Mouse (Mus musculus) left cerebral cortex, adult 11 months (tissue): ENCODE measurements around the gene Cd72.
A peak's percentile ranks its signal among the peaks of the same experiment; 100 is the strongest.
"Not testable (repeated sequence)": the region's sequence is repeated elsewhere in the genome, so short reads cannot be mapped to it uniquely, and the experiment has no call there.

Source experiments
- DNase-seq: peaks from one replicate; pipeline ENCODE4 v3.0.0; 2022; ENCODE audit warnings: low spot score

Cd72 gene

GRCm38 (mm10) chr4:43454041-43454836 lies at the start of gene Cd72:
TSS of gene Cd72 (minus strand) at chr4:43454628.
- no peak for DNase-seq

GRCm38 (mm10) chr4:43503506-43503905 lies 49.1 kb upstream of the Cd72 start:
- no peak for DNase-seq

- DNase-seq, result no peak
Measured at GRCm38 (mm10) chr4:43503041-43503440, 48.6 kb upstream of the Cd72 start.

GRCm38 (mm10) chr4:43499407-43500333 lies 45.2 kb upstream of the Cd72 start, which contains the start of gene Arhgef39:
TSS of gene Arhgef39 (minus strand) at chr4:43499695.
- no peak for DNase-seq

GRCm38 (mm10) chr4:43498983-43499382 lies 44.6 kb upstream of the Cd72 start:
- no peak for DNase-seq

GRCm38 (mm10) chr4:43497946-43498345 lies 43.5 kb upstream of the Cd72 start:
- no peak for DNase-seq

- DNase-seq, result no peak
Measured at GRCm38 (mm10) chr4:43497405-43497804, 43.0 kb upstream of the Cd72 start.

GRCm38 (mm10) chr4:43496587-43496986 lies 42.2 kb upstream of the Cd72 start:
- DNase-seq, result no peak

- DNase-seq, result no peak
Measured at GRCm38 (mm10) chr4:43493846-43494240, 39.4 kb upstream of the Cd72 start.

- DNase-seq, result peak; percentile 95
Measured at GRCm38 (mm10) chr4:43493186-43493845, 38.9 kb upstream of the Cd72 start.

GRCm38 (mm10) chr4:43492821-43493185 lies 38.4 kb upstream of the Cd72 start, which contains the start of gene Ccdc107:
TSS of gene Ccdc107 (plus strand) at chr4:43492900.
- DNase-seq, result peak; percentile 93

GRCm38 (mm10) chr4:43492101-43492820 lies 37.8 kb upstream of the Cd72 start:
- DNase-seq, result no peak

GRCm38 (mm10) chr4:43490801-43491200 lies 36.4 kb upstream of the Cd72 start:
- DNase-seq, result no peak

- DNase-seq, result no peak
Measured at GRCm38 (mm10) chr4:43489611-43490010, 35.2 kb upstream of the Cd72 start.

GRCm38 (mm10) chr4:43485666-43486065 lies 31.2 kb upstream of the Cd72 start:
- DNase-seq, result not testable (repeated sequence)

GRCm38 (mm10) chr4:43483535-43484091 lies 29.2 kb upstream of the Cd72 start, which contains the start of gene Sit1:
TSS of gene Sit1 (minus strand) at chr4:43483734.
- DNase-seq, result no peak

- DNase-seq, result no peak
Measured at GRCm38 (mm10) chr4:43482591-43482990, 28.2 kb upstream of the Cd72 start.

GRCm38 (mm10) chr4:43481894-43482456 lies 27.5 kb upstream of the Cd72 start:
- no peak for DNase-seq

- no peak for DNase-seq
Measured at GRCm38 (mm10) chr4:43480985-43481384, 26.6 kb upstream of the Cd72 start.

GRCm38 (mm10) chr4:43478906-43479832 lies 24.7 kb upstream of the Cd72 start:
- no peak for DNase-seq
